Mouse (Mus musculus): ENCODE data around the gene Eif2b4. TPM values are rescaled to one million over a fixed set of nuclear protein-coding genes. Genes with fewer than 3 reads are reported as not detected.

Eif2b4 gene
- 36.2 and 39.3 TPM in 2 replicates for polyA plus RNA-seq (2012; rRNA removed)

GRCm38 (mm10) chr5:31192939-31193630 is at the start of gene Eif2b4, which contains the start of gene Snx17:
TSS of gene Eif2b4 (minus strand) at chr5:31193430.
TSS of gene Snx17 (plus strand) at chr5:31193227.

GRCm38 (mm10) chr5:31240637-31241521 is 47.6 kb upstream of the Eif2b4 start, which contains the start of the genes Nrbp1 and Gm9970:
TSS of gene Nrbp1 (plus strand) at chr5:31240864.
TSS of gene Gm9970 (minus strand) at chr5:31241232.

GRCm38 (mm10) chr5:31220448-31221303 is 27.4 kb upstream of the Eif2b4 start, which contains the start of gene Ppm1g:
TSS of gene Ppm1g (minus strand) at chr5:31220687.

GRCm38 (mm10) chr5:31201742-31202590 is 8.7 kb upstream of the Eif2b4 start, which contains the start of gene Zfp513:
TSS of gene Zfp513 (minus strand) at chr5:31202303.

GRCm38 (mm10) chr5:31179766-31180630 is 13.2 kb downstream of the Eif2b4 start, which contains the start of the genes Gm29609 and Gtf3c2:
TSS of gene Gm29609 (minus strand) at chr5:31179911.
TSS of gene Gtf3c2 (minus strand) at chr5:31180144.

GRCm38 (mm10) chr5:31154152-31154553 is 39.1 kb downstream of the Eif2b4 start, which contains the start of gene Mpv17:
TSS of gene Mpv17 (minus strand) at chr5:31154251.

GRCm38 (mm10) chr5:31138241-31138967 is 54.8 kb downstream of the Eif2b4 start, which contains the start of gene Ucn:
TSS of gene Ucn (minus strand) at chr5:31138829.

Other genes with a start within 250 kb of the Eif2b4 start
- gene Cgref1, start 247.8 kb downstream of the Eif2b4 start, polyA plus RNA-seq (2012; rRNA removed): 203 and 259 TPM in 2 replicates
- 308 and 381 TPM in 2 replicates for gene Preb, start 233.1 kb downstream of the Eif2b4 start, polyA plus RNA-seq (2012; rRNA removed)
- gene Tcf23, start 224.8 kb downstream of the Eif2b4 start, polyA plus RNA-seq (2012; rRNA removed): 0.69 and 0.76 TPM in 2 replicates
- 83.4 and 88.1 TPM in 2 replicates for gene Atraid, start 145.1 kb downstream of the Eif2b4 start, polyA plus RNA-seq (2012; rRNA removed)
- 52.7 and 90.2 TPM in 2 replicates for gene Slc5a6, start 144.5 kb downstream of the Eif2b4 start, polyA plus RNA-seq (2012; rRNA removed)
- gene Cad, start 138.7 kb downstream of the Eif2b4 start, polyA plus RNA-seq (2012; rRNA removed): 33.5 and 40.2 TPM in 2 replicates
- not detected in 2 replicates for gene Dnajc5g, start 87.1 kb downstream of the Eif2b4 start, polyA plus RNA-seq (2012; rRNA removed)
- gene Slc30a3, start 85.2 kb downstream of the Eif2b4 start, polyA plus RNA-seq (2012; rRNA removed): 0.05 and 0.23 TPM in 2 replicates
- gene Trim54, start 76.7 kb downstream of the Eif2b4 start, polyA plus RNA-seq (2012; rRNA removed): not detected in 2 replicates
- not detected in 2 replicates for gene Ucn, start 54.6 kb downstream of the Eif2b4 start, polyA plus RNA-seq (2012; rRNA removed)
- 46.0 and 55.3 TPM in 2 replicates for gene Mpv17, start 39.2 kb downstream of the Eif2b4 start, polyA plus RNA-seq (2012; rRNA removed)
- 2.2 and 3.9 TPM in 2 replicates for gene Gm29609, start 13.5 kb downstream of the Eif2b4 start, polyA plus RNA-seq (2012; rRNA removed)
- 32.1 and 36.4 TPM in 2 replicates for gene Gtf3c2, start 13.3 kb downstream of the Eif2b4 start, polyA plus RNA-seq (2012; rRNA removed)
- gene Snx17, start 203 bp downstream of the Eif2b4 start, polyA plus RNA-seq (2012; rRNA removed): 75.8 and 85.0 TPM in 2 replicates
- gene Zfp513, start 8.9 kb upstream of the Eif2b4 start, polyA plus RNA-seq (2012; rRNA removed): 72.4 and 72.5 TPM in 2 replicates
- 74.5 and 100 TPM in 2 replicates for gene Ppm1g, start 27.3 kb upstream of the Eif2b4 start, polyA plus RNA-seq (2012; rRNA removed)
- gene Nrbp1, start 47.4 kb upstream of the Eif2b4 start, polyA plus RNA-seq (2012; rRNA removed): 125 and 189 TPM in 2 replicates
- 0.35 TPM in 2 replicates for gene Gm9970, start 47.8 kb upstream of the Eif2b4 start, polyA plus RNA-seq (2012; rRNA removed)
- gene Krtcap3, start 58.3 kb upstream of the Eif2b4 start, polyA plus RNA-seq (2012; rRNA removed): 336 and 464 TPM in 2 replicates
- 24.2 and 26.7 TPM in 2 replicates for gene Ift172, start 97.7 kb upstream of the Eif2b4 start, polyA plus RNA-seq (2012; rRNA removed)
- 6.8 and 8.5 TPM in 2 replicates for gene Fndc4, start 102.7 kb upstream of the Eif2b4 start, polyA plus RNA-seq (2012; rRNA removed)
- gene Gckr, start 104.0 kb upstream of the Eif2b4 start, polyA plus RNA-seq (2012; rRNA removed): not detected in 2 replicates